Mouse (Mus musculus) gastrocnemius, postnatal 25 days (tissue): Measurements from ENCODE around the gene Sec14l3. TPM values are rescaled to one million over a fixed set of nuclear protein-coding genes. Genes with fewer than 3 reads are reported as not detected.

Experiments used
- total RNA-seq, 2 experiments: library from RNA; stranded (reverse); gene quantifications; 1 replicate in 1 of 2; 2 replicates in 1 of 2; pipeline ENCODE4 v1.2.3; 2021

Gene Sec14l3
- total RNA-seq, 2 experiments from 2014 or later, result not detected

Other genes with a start within 250 kb of the Sec14l3 start
- under 1 TPM; 0.46 TPM for gene Osbp2, start 200.9 kb upstream of the Sec14l3 start, total RNA-seq
- gene 4921536K21Rik, start 169.7 kb upstream of the Sec14l3 start, total RNA-seq, result under 1 TPM; 0.13 TPM
- 1 to 10 TPM; 5.1 to 8.4 TPM for gene Dusp18, start 169.6 kb upstream of the Sec14l3 start, total RNA-seq
- 10 to 100 TPM; 13.0 to 14.2 TPM for gene Slc35e4, start 150.2 kb upstream of the Sec14l3 start, total RNA-seq
- gene Tcn2, start 132.7 kb upstream of the Sec14l3 start, total RNA-seq, result 10 to 100 TPM; 11.6 to 22.6 TPM
- 10 to 100 TPM; 24.3 to 31.2 TPM for gene Pes1, start 100.9 kb upstream of the Sec14l3 start, total RNA-seq
- not detected for gene 4930556J24Rik, start 88.1 kb upstream of the Sec14l3 start, total RNA-seq
- gene Gal3st1, start 81.2 kb upstream of the Sec14l3 start, total RNA-seq, result under 1 TPM; 0.51 to 0.78 TPM
- gene Sec14l4, start 33.4 kb upstream of the Sec14l3 start, total RNA-seq, result not detected
- 10 to 100 TPM; 60.8 to 62.0 TPM for gene Mtfp1, start 30.6 kb downstream of the Sec14l3 start, total RNA-seq
- under 1 TPM; 0.49 to 0.83 TPM for gene Sec14l2, start 58.6 kb downstream of the Sec14l3 start, total RNA-seq
- 1 to 10 TPM; 4.9 to 5.0 TPM for gene Rnf215, start 70.4 kb downstream of the Sec14l3 start, total RNA-seq
- 1 to 10 TPM; 3.1 to 3.2 TPM for gene Ccdc157, start 95.5 kb downstream of the Sec14l3 start, total RNA-seq
- 10 to 100 TPM; 14.8 to 19.8 TPM for gene Sf3a1, start 95.5 kb downstream of the Sec14l3 start, total RNA-seq
- gene Tbc1d10a, start 121.9 kb downstream of the Sec14l3 start, total RNA-seq, result 1 to 10 TPM; 3.8 to 4.3 TPM
- gene Castor1, start 153.4 kb downstream of the Sec14l3 start, total RNA-seq, result 1 to 10 TPM; 1.8 to 4.4 TPM
- not detected for gene Osm, start 171.6 kb downstream of the Sec14l3 start, total RNA-seq
- under 1 TPM; 0.26 to 0.43 TPM for gene Lif, start 192.7 kb downstream of the Sec14l3 start, total RNA-seq